Mouse (Mus musculus): ENCODE measurements around the gene Enho.

The Enho gene

GRCm38 (mm10) chr4:41663614-41664013, 23.5 kb upstream of the Enho start:
- in situ Hi-C loops (cut with MboI, MseI), result no loop called here

- in situ Hi-C loops (cut with MboI, MseI), result no loop called here
Observed at GRCm38 (mm10) chr4:41662723-41663122, 22.6 kb upstream of the Enho start.

GRCm38 (mm10) chr4:41660851-41661430, 20.8 kb upstream of the Enho start:
- in situ Hi-C loops (cut with MboI, MseI), result no loop called here

DNA sequence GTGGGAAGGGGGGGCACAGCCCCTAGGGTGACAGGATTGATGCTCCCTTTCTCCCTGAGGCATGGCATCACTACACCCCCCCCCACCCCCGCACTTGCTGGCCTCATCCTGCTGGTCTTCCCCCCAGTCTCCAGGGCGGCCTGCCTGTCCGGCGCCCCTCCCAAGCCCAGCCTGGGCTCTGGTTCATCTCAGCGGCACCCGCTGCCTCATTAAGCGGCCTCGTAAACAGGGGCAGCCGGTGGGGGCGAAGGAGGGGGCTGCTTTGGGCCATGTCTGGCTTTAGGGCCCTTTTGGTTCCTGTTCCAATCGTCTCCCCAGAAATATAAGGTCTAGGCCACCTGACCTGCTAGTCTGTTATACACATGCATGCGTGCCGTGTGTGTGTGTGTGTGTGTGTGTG, 19.4 kb upstream of the Enho start:
- in situ Hi-C loops (cut with MboI, MseI), result no loop called here

GRCm38 (mm10) chr4:41658566-41659384, 18.7 kb upstream of the Enho start:
- in situ Hi-C loops (cut with MboI, MseI), result no loop called here

DNA sequence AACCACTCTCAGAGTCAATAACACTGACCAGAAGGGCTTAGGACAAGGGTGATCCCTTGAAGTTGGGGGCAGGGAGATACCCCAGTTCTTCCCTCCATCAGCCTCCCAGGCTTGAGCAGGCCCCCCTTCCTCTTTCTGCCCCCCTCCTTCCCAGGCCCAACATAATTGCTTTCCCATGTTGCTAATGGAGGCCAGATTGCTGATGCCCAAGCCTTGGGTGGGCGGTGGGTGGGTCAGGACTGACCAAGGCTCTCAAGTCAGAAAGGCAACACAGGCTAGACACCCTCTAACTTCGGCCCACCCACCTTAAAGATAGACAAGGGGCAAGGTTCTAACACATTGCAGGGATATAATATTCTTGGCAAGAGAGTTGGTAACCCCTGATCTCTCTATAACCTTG, 15.4 kb upstream of the Enho start:
- in situ Hi-C loops (cut with MboI, MseI), result no loop called here

GRCm38 (mm10) chr4:41654217-41654616, 14.1 kb upstream of the Enho start:
- in situ Hi-C loops (cut with MboI, MseI), result no loop called here

- in situ Hi-C loops (cut with MboI, MseI), result no loop called here
Observed at GRCm38 (mm10) chr4:41653730-41654129, 13.6 kb upstream of the Enho start.

DNA sequence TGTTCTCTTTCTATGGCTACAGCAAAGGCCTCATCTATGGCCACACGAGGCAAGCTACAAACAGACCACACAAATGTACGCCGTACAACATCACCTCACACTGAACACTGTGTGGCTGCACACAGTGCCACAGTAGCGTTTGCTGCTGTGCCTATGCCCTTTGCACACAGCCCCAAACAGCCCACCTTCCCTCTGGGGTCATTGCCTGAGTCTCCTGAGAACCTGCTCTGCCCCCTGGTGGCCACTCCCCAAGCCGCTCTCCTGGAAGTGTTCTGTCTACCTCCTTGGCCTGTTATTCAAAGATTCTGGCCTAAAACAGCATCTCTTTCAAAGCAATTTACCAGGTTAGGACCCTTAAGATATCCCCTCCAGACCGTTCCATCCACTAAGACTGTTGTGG, 13.2 kb upstream of the Enho start:
- in situ Hi-C loops (cut with MboI, MseI), result no loop called here

- in situ Hi-C loops (cut with MboI, MseI), result no loop called here
Observed at GRCm38 (mm10) chr4:41648627-41649026, 8.5 kb upstream of the Enho start.

DNA sequence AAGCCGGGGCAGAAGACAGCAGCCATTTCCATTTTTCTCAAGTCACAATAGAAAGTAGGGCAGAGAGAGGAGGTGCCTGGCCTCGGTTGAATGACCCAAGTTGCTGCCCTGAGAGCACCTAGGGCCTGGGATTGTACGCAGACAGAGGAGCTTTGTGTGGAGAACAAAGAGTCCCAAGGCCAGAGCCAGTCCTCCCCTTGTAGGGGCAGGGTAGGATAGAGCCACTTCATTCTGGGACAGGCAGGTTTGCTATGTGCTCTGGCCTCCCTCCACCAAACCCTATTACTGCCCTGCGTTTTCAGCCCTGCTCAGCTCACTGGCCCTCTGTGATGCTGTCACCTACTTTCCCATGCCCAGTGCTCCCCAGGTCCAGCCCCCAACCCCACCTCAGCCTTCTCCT, 8.0 kb upstream of the Enho start:
- in situ Hi-C loops (cut with MboI, MseI), result no loop called here

GRCm38 (mm10) chr4:41645488-41645887, 5.4 kb upstream of the Enho start:
- in situ Hi-C loops (cut with MboI, MseI), result no loop called here

DNA sequence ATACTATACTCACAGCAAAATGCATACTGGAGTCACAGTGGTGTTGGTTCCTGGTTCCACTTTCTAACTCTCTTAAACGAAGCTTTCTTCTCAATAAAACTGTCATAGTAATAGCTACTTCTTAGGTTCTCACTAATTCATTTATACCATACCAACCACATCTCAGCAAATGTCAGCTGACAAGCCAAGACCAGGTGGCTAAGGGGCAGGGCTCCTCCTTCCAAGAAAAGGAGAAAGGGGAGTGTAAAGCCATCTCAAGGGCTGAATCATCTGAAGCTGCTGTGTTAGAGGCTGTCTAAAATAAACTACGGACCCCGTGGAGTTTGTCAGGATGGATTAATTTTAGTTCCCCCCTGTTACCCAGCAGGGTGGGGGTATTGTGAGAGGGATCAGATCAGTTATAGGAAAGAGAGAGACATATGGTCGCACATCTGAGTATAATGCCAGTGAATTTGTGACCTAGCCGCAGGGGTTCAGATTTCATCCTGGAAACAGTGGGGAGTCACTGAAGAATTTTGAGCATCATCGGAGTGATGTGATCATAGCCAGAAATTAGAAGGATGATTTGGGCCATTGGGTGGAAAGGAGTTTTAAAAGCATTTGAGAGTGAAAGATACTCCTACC, 1.2 kb upstream of the Enho start:
- in situ Hi-C loops (cut with MboI, MseI), result no loop called here

DNA sequence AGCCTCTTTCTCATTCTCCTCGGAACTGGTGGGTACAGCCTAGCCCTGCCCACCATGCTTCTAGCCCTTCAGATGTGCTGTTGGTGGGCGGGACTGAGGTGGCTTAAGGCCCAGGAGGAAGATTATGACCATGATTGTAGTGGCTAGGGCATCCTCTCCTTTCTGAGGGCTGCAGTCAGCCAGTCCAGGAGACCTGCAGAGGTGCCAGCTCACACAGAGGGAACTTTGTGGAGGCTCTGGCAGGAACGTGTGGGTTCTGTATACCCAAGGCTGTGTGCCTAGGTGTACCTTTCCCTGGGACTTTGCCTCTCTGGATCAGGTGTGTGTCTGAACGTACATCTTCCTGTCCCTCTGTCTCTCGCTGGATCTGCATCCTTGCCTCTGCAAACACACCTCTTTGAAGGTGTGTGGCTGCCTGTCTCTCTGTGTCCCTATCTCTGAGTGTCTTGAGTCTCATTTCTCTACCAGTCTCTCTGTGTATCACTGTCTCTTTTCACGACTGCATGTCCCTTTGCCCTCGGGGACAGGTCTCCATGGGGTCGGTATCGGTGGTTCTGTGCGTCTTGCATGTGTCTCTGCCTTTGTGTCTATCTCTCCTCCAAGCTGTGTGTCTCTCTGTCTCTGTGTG, 796 bp downstream of the Enho start:
- in situ Hi-C loops (cut with MboI, MseI), result no loop called here

DNA sequence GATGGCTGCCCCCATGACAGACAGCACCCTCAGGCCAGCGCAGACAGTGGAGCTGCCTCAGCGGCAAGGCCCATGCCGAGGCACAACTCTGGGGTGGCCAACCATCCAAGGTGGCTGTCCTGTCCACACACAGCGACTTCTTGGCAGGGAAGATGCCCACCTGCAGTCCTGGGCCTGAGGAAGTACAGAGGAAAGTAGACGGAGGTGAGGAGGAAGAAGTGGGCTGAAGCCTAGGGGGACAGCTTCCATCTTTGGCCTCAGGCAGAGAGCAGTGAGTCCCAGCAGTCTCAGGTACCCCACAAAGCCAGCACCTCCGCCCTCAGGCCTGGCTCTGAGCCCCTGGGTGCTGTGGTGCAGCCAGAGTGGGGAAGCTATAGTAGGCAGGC, 1.3 kb downstream of the Enho start:
- in situ Hi-C loops (cut with MboI, MseI), result no loop called here

DNA sequence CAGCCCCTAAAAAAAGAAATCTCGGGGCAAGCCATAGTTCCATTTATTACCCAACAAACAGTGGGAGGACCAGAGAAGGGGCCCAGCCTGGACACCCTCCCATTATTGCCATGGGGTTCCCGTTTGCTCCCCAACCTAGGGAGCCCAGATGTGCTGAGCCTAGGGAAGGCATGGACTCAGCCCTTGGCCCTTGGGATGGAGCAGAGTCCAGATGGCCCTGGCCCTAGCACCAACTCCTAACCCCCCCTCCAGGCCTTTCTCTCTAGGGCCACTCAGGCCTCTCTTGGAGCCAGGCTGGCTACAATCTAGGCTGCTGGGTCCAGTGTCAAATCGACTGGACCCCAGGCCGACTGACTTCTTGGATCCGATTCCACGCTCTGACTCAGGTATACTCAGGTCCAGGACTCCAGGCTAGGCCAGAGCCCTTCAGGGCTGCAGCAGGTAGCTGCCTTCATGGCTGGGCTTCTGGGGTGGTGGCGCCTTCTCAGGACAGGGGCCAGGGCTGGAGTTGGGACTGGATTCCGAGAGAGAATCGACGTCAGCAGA, 1.9 kb downstream of the Enho start:
- in situ Hi-C loops (cut with MboI, MseI), result no loop called here

DNA sequence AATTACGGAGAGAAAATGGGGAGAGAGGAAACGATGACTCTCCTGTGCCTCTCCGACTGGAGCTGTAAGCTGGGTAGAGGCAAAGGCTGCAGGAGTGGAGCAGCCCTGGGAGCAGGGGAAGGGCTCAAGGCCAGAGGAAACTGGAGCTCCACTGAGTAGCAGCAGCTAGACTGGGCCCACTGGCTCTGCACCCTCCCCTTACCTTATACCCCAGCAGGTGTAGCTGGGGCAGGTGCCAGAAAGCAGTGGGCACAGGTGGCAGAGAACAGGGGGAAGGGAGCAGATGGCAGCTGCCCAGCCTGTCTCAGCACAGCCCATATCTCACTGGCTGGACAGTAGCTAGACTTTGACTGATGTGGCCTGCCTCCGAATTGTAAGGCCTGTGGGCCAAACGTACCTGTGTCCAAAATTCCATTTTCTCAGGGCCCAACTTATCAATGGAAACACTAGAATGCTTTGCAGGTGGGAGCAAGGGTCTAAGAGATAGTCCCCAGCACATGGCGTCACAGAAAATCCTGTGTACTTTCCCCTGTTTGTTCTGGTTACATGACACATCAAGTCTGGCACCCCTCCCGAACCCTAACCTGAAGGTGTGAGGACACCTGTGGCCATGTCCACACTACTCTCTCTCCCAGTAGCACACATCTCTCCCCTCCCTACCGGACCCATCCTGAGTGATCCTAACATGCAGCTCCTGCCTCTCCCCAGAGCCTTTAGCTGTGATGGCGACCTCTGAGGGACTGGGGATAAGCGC, 3.1 kb downstream of the Enho start:
- in situ Hi-C loops (cut with MboI, MseI), result no loop called here

GRCm38 (mm10) chr4:41636366-41636765, 3.8 kb downstream of the Enho start:
- in situ Hi-C loops (cut with MboI, MseI), result no loop called here

DNA sequence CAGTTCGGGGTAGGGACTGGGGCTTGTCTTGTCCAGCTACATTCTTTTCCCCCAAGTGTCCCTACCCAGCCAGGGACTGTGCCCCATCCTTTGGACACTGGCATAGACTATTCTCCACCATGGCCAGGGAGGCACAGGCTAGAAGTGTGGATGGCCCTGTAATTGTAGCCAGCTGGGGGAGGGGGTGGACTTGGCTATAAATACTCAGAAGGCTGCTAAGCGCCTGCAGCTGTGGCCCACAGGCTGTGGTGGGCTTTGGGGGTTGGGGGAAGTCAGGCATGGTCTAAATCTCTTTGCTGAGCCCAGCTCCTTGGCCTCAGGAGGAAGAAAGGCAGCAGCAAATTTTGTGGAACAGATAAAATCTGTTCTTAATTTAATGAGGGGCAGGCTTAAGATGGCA, 4.2 kb downstream of the Enho start:
- in situ Hi-C loops (cut with MboI, MseI), result no loop called here

DNA sequence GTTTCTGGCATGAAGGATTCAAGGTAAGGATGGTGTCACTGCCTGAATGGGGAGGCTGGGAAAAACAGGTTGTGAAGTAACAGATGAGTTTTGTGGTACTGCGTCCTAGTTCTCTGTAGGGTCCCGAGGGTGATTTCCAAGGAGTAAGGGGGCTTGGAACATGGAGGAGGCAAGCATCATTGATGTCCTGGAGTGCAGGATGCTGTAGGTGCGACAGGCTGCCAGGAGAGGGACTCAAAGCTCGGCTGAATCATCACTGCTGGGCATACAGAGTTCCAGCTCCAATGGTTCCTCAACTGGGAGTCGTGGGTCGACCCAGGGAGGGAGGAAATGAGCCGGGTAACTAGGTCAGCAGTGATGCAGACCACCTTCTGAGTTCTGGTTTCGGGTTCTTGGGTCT, 4.9 kb downstream of the Enho start:
- in situ Hi-C loops (cut with MboI, MseI), result no loop called here

DNA sequence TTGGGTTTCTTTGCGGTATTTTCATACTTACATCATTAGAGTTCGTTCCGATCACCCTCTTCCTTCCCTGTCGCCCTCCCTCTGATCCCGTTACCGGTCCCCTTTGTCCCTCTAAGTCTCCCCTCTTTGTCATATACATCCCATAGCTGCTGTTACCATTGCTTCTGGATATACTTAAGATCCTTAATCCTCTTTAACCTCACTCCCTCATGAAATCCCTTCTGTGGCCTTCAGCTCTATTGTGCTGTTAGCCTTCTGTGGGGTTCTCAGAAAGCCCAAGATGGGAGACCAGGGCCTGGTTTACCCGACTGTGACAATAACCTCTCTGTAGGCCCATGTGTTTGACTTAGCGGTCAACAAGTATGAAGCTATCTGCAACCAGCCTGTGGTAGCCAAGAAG, 5.5 kb downstream of the Enho start:
- in situ Hi-C loops (cut with MboI, MseI), result no loop called here

GRCm38 (mm10) chr4:41633001-41633400, 7.1 kb downstream of the Enho start:
- in situ Hi-C loops (cut with MboI, MseI), result no loop called here
